Mouse (Mus musculus) thymus, adult 2 months (tissue): ENCODE results near the gene Lrrc75b. TPM values are rescaled to one million over a fixed set of nuclear protein-coding genes. Genes with fewer than 3 reads are reported as not detected.

Experiments used
- DNase-seq: peaks from one replicate; pipeline ENCODE4 v3.0.0; 2021
- H3K27ac ChIP-seq: fragments of 200-500 bp; 2 replicates; pipeline ENCODE4 v1.5.1; 2012; ENCODE audit warnings: low read length, control low read depth; ENCODE audit not compliant: control insufficient read depth, insufficient read depth
- H3K27me3 ChIP-seq: fragments of 200-500 bp; 2 replicates; pipeline ENCODE4 v1.6.1; 2012; ENCODE audit warnings: mild to moderate bottlenecking, low read length, moderate library complexity, mixed read lengths; ENCODE audit not compliant: control insufficient read depth, insufficient read depth
- H3K36me3 ChIP-seq: fragments of 200-500 bp; 2 replicates; pipeline ENCODE4 v1.6.1; 2012; ENCODE audit warnings: mild to moderate bottlenecking, low read length, moderate library complexity; ENCODE audit not compliant: control insufficient read depth, insufficient read depth
- H3K4me1 ChIP-seq: fragments of 200-500 bp; replicated peaks from 2 replicates; pipeline ENCODE4 v1.6.1; 2012; ENCODE audit warnings: low read length; ENCODE audit not compliant: control insufficient read depth, insufficient read depth
- H3K4me3 ChIP-seq: fragments of 200-500 bp; 2 replicates; pipeline ENCODE4 v1.5.1; 2012; ENCODE audit warnings: mild to moderate bottlenecking, low read length, control low read depth, moderate library complexity; ENCODE audit not compliant: control insufficient read depth, insufficient read depth
- CTCF ChIP-seq: fragments of 200-500 bp; IDR thresholded peaks from 2 replicates; pipeline ENCODE4 v1.5.1; 2012; ENCODE audit warnings: mild to moderate bottlenecking, control low read depth, low read length, moderate library complexity, borderline replicate concordance; ENCODE audit not compliant: control insufficient read depth, poor library complexity, insufficient read depth; ENCODE audit errors: extremely low read depth
- POLR2A ChIP-seq: fragments of 200-500 bp; IDR thresholded peaks from 2 replicates; pipeline ENCODE4 v1.6.1; 2012; ENCODE audit warnings: mild to moderate bottlenecking, low read length, control low read depth, moderate library complexity; ENCODE audit not compliant: control insufficient read depth, poor library complexity, insufficient read depth; ENCODE audit errors: extremely low read depth
- WGBS: fragments of 180-500 bp; shearing (Covaris S2); methylation state at CpG from one replicate; pipeline ENCODE4 v1.1.7; 2018; 5-methylcytosine and 5-hydroxymethylcytosine counted together
- polyA plus RNA-seq: library from polyadenylated mRNA; depleted of rRNA; stranded (reverse); fragments of >200 nt; gene quantifications from 2 replicates; pipeline ENCODE4 v1.2.3, GENCODE M21; 2012; rRNA removed

The Lrrc75b gene
- 1.8 and 2.2 TPM in 2 replicates for polyA plus RNA-seq

GRCm38 (mm10) chr10:75559676-75560548, at the start of gene Lrrc75b:
Gene Lrrc75b (minus strand): TSS chr10:75560330.
- H3K36me3 ChIP-seq, result no peaks in the 10 kb centered on the region
- H3K27me3 ChIP-seq, result peaks cover 17% of the 10 kb centered on the region
- 3% methylated on average over 75 of the region's 75 CpGs for WGBS
- TF ChIP-seq CTCF (no peak), POLR2A (0 out of 2 replicates have a peak, but pooled peaks have one; percentile 11)
- peak; percentile 11 for DNase-seq
- H3K4me3 ChIP-seq, result peak within 1 kb of the TSS; percentile 23
- H3K4me1 ChIP-seq, result peaks cover 25% of the 10 kb centered on the region
- no peak within 1 kb of the TSS for H3K27ac ChIP-seq

GRCm38 (mm10) chr10:75608975-75609374, 48.8 kb upstream of the Lrrc75b start:
- Histone ChIP-seq H3K27me3 (no peaks in the 10 kb centered on the region), H3K4me1 (peaks cover 5% of the 10 kb centered on the region; the same call in 1 of the 2 replicates), H3K36me3 (no peaks in the 10 kb centered on the region), H3K4me3 (no peak overlapping the region), H3K27ac (no peak overlapping the region)
- 95% methylated on average over 11 of the region's 11 CpGs for WGBS
- no peak for DNase-seq
- TF ChIP-seq CTCF (no peak), POLR2A (no peak)

- Histone ChIP-seq H3K36me3 (no peaks in the 10 kb centered on the region), H3K27me3 (no peaks in the 10 kb centered on the region), H3K27ac (no peak overlapping the region), H3K4me1 (peaks cover 5% of the 10 kb centered on the region; the same call in 1 of the 2 replicates), H3K4me3 (no peak overlapping the region)
- no peak for TF ChIP-seq CTCF
- TF ChIP-seq POLR2A, result no peak
- WGBS, result 97% methylated on average over 4 of the region's 4 CpGs
- DNase-seq, result no peak
Observed at GRCm38 (mm10) chr10:75607253-75607652, 47.1 kb upstream of the Lrrc75b start.

- H3K4me1 ChIP-seq, result peaks cover 5% of the 10 kb centered on the region; the same call in 1 of the 2 replicates
- H3K4me3 ChIP-seq, result no peak overlapping the region
- H3K36me3 ChIP-seq, result no peaks in the 10 kb centered on the region
- peak; percentile 28 for DNase-seq
- no peak overlapping the region for H3K27ac ChIP-seq
- TF ChIP-seq POLR2A, result no peak
- TF ChIP-seq CTCF, result peak; percentile 81; the same call in 1 of the 2 replicates
- H3K27me3 ChIP-seq, result no peaks in the 10 kb centered on the region
- 47% methylated on average over 11 of the region's 11 CpGs for WGBS
Observed at GRCm38 (mm10) chr10:75605162-75605846, 45.2 kb upstream of the Lrrc75b start.

GRCm38 (mm10) chr10:75600189-75600730, 40.1 kb upstream of the Lrrc75b start:
- Histone ChIP-seq H3K27ac (no peak overlapping the region), H3K4me1 (0 out of 2 replicates have a peak, but pooled peaks cover 5% of the 10 kb centered on the region), H3K36me3 (no peaks in the 10 kb centered on the region), H3K27me3 (no peaks in the 10 kb centered on the region), H3K4me3 (no peak overlapping the region)
- DNase-seq, result no peak
- TF ChIP-seq CTCF, result no peak
- TF ChIP-seq POLR2A, result no peak
- 93% methylated on average over 7 of the region's 7 CpGs for WGBS

- Histone ChIP-seq H3K36me3 (no peaks in the 10 kb centered on the region), H3K4me3 (no peak overlapping the region), H3K27me3 (no peaks in the 10 kb centered on the region), H3K4me1 (peaks cover 15% of the 10 kb centered on the region), H3K27ac (no peak overlapping the region)
- 94% methylated on average over 8 of the region's 8 CpGs for WGBS
- DNase-seq, result no peak
- TF ChIP-seq CTCF, result no peak
- no peak for TF ChIP-seq POLR2A
Observed at GRCm38 (mm10) chr10:75595981-75596380, 35.9 kb upstream of the Lrrc75b start.
